Comparison of ENCODE assay signal across 20 mouse cellular contexts in the genomic region with DNA sequence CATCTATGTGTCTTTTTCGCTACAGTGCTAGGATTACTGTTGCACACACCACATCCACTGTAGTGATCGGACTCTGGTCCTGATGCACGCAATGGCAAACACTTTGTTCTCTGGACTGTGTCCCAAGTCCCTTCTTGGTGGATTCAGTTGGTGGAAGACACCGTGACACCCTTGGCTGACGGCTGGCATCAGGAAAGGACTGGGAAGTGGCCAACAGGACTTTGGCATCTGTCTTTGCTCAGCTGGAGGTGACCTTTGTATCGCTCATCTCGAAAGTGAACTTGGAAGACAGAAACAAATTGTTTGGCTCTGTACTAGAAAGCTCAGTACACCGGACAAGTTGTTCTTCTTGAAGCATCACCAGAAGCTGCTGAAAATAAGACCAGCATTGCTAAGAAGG.
DNase-seq lines count a peak whose midpoint lies in the region; ATAC-seq lines count a peak whose summit lies in the region.
"Had no signal": no experiment of that assay in that cellular context is flagged by ENCODE, and none has a peak within 500 bp of the region (broad histone marks: within the 10 kb centered on the region; RNA-seq: fewer than 3 reads in every experiment).

No protein-coding gene starts in this region.

- H3K36me3 ChIP-seq in heart, embryonic 10.5 days, result no peaks in the 10 kb centered on the region
- no peaks in the 10 kb centered on the region for H3K36me3 ChIP-seq in hindbrain, embryonic 16.5 days (ENCODE audit: control insufficient read depth, insufficient read depth, low read length)
- H3K36me3 ChIP-seq: embryonic facial prominence, embryonic 15.5 days; forebrain, embryonic 10.5 days had no signal

- no peak overlapping the region for H3K4me2 ChIP-seq in hindbrain, embryonic 16.5 days (ENCODE audit: low read length)
- H3K4me2 ChIP-seq: embryonic facial prominence, embryonic 15.5 days; hindbrain, embryonic 14.5 days had no signal

- no peak overlapping the region for H3K9ac ChIP-seq in hindbrain, embryonic 16.5 days (ENCODE audit: low read depth, low read length)
- H3K9ac ChIP-seq: embryonic facial prominence, embryonic 15.5 days; hindbrain, embryonic 14.5 days had no signal

- H3K4me3 ChIP-seq in heart, embryonic 10.5 days, result no peak overlapping the region
- H3K4me3 ChIP-seq in hindbrain, embryonic 16.5 days (ENCODE audit: low read length), result no peak overlapping the region
- H3K4me3 ChIP-seq: embryonic facial prominence, embryonic 15.5 days; forebrain, embryonic 10.5 days had no signal

- peaks cover 7% of the 10 kb centered on the region; the same call in 1 of the 2 replicates for H3K4me1 ChIP-seq in heart, embryonic 10.5 days
- no peaks in the 10 kb centered on the region for H3K4me1 ChIP-seq in hindbrain, embryonic 16.5 days (ENCODE audit: control insufficient read depth, insufficient read depth, low read depth, low read length)
- H3K4me1 ChIP-seq: embryonic facial prominence, embryonic 15.5 days had no signal

- H3K27ac ChIP-seq in heart, embryonic 10.5 days, result no peak overlapping the region
- no peak overlapping the region for H3K27ac ChIP-seq in hindbrain, embryonic 16.5 days (ENCODE audit: low read depth, low read length)
- H3K27ac ChIP-seq: embryonic facial prominence, embryonic 15.5 days; forebrain, embryonic 10.5 days; hindbrain, embryonic 14.5 days; stomach, postnatal 0 days had no signal

- WGBS in heart, embryonic 10.5 days, result 91% methylated on average over 8 of the region's 8 CpGs
- 75% methylated on average over 8 of the region's 8 CpGs for WGBS in hindbrain, embryonic 16.5 days

- no peak for ATAC-seq in hindbrain, embryonic 16.5 days
- ATAC-seq: intestine, embryonic 16.5 days had no signal

- H3K9me3 ChIP-seq in heart, embryonic 10.5 days, result no peaks in the 10 kb centered on the region
- H3K9me3 ChIP-seq in hindbrain, embryonic 16.5 days (ENCODE audit: control insufficient read depth, low read length), result no peaks in the 10 kb centered on the region
- H3K9me3 ChIP-seq: embryonic facial prominence, embryonic 15.5 days; forebrain, embryonic 10.5 days had no signal

- no peaks in the 10 kb centered on the region for H3K27me3 ChIP-seq in heart, embryonic 10.5 days (ENCODE audit: insufficient read depth, poor library complexity, severe bottlenecking)
- no peaks in the 10 kb centered on the region for H3K27me3 ChIP-seq in hindbrain, embryonic 16.5 days (replicated peaks; ENCODE audit: control insufficient read depth, insufficient read depth, low read length)
- H3K27me3 ChIP-seq: embryonic facial prominence, embryonic 15.5 days had no signal

- intact Hi-C loops in heart, postnatal 10 days (cut with DNase I), result no loop called here
- intact Hi-C loops in left cerebral cortex, postnatal 14 days (cut with DNase I), result no loop called here

- DNase-seq in adrenal gland, adult 8-10 months, result peak; percentile 1
- DNase-seq in adrenal gland, adult 18-20 months (ENCODE audit: low spot score in 2 of 2), result no peak
- DNase-seq in heart, postnatal 10 days, result peak; percentile 4 to 11
- DNase-seq in heart, embryonic 10.5 days (ENCODE audit: low spot score), result no peak
- peak; percentile 16 for DNase-seq in ovary, postnatal 36 days (ENCODE audit: low spot score)
- DNase-seq in ovary, adult 18-20 months (ENCODE audit: low spot score), result no peak
- no peak for DNase-seq in left cerebral cortex, postnatal 14 days (ENCODE audit: low spot score in 2 of 2)
- DNase-seq: embryo, embryonic 11 days; layer of hippocampus, adult 9-11 months; liver; lung, adult 2 months; lung, postnatal 36 days; right cerebral cortex, postnatal 25 days; thymus, postnatal 25 days had no signal

Comparison
In these comparisons a context has a peak if more than half of its experiments do, and no peak if none do; other contexts are left out.
1. DNase-seq: peak in adrenal gland, adult 8-10 months (single experiment), heart, postnatal 10 days (2 of 2) and ovary, postnatal 36 days (single experiment); none in adrenal gland, adult 18-20 months (0 of 2), heart, embryonic 10.5 days (single experiment), ovary, adult 18-20 months (single experiment) and left cerebral cortex, postnatal 14 days (0 of 2).